Mouse (Mus musculus) adrenal gland, postnatal 0 days (tissue): ENCODE results near the gene Rcsd1. TPM values are rescaled to one million over a fixed set of nuclear protein-coding genes. Genes with fewer than 3 reads are reported as not detected.

Experiments
- microRNA-seq: library from miRNA; unstranded; fragments of <30 nt; microRNA quantifications from one replicate; pipeline ENCODE4, GENCODE M21; 2016; ENCODE audit warnings: borderline replicate concordance; ENCODE audit not compliant: insufficient number of aligned reads
- polyA plus RNA-seq: library from polyadenylated mRNA; unstranded; fragments of >200 nt; fragmentation: Nextera tagmentation; extraction: Ambion mirVana; gene quantifications from 2 replicates; pipeline ENCODE4 v1.2.1, GENCODE M21; 2015

Rcsd1 gene
- 20.3 TPM in 2 replicates for polyA plus RNA-seq

DNA sequence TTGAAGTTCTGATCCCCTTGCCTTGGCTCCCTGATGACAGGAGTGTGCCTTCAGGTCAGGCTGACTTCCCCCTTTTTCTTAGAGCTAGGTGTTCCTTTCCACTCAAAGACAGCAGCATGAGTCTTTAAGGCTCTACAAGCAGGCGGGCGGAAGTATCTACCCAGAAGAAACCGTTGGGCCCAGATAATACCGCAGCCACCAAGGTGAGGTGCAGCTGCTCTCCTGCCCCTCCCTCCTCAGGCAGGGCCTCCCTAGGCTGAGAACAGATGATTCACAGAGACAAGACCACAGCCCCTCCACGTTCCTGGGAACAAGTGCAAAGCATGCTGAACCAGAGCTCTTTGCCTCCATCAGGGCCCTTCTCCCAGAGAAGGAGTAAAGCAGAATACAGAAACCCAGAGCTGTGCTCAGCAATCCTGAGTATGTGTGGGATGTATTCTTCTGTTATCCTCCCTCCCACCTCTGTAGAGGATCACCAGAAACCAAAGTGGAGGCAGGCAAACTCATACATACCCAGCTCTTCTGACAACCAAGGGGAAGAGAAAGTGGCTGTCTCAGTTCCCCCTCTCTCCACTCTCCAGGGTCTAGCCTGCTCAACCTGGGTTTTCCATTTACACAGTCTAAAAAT is at the start of gene Rcsd1:
TSS of gene Rcsd1 (minus strand) at position 129 of the 628 bp plus-strand sequence.

GRCm38 (mm10) chr1:165634151-165634884 is 75.2 kb downstream of the Rcsd1 start, which contains the start of gene Mpzl1:
Gene Mpzl1 (minus strand): TSS chr1:165634538.

Small RNA genes within 50 kb of the gene (microRNA-seq; reads per million reads assigned to microRNA genes)
- gene Gm44458: not detected

Other genes with a start within 250 kb of the Rcsd1 start
- 12.7 and 14.0 TPM in 2 replicates for gene Dcaf6, start 249.3 kb downstream of the Rcsd1 start, polyA plus RNA-seq
- gene Mpc2, start 249.1 kb downstream of the Rcsd1 start, polyA plus RNA-seq: 277 and 288 TPM in 2 replicates
- gene Adcy10, start 224.6 kb downstream of the Rcsd1 start, polyA plus RNA-seq: 0.03 TPM in 1 of 2 replicates, not detected in the other
- gene Mpzl1, start 75.2 kb downstream of the Rcsd1 start, polyA plus RNA-seq: 80.5 and 83.6 TPM in 2 replicates
- 117 and 121 TPM in 2 replicates for gene Creg1, start 54.0 kb upstream of the Rcsd1 start, polyA plus RNA-seq
- 0.25 and 0.65 TPM in 2 replicates for gene Cd247, start 78.9 kb upstream of the Rcsd1 start, polyA plus RNA-seq